8 mouse cellular contexts compared by ENCODE assay signal in genomic region chr3:27904659-27905330, GRCm38 (mm10). TPM values are rescaled to one million over a fixed set of nuclear protein-coding genes. Genes with fewer than 3 reads are reported as not detected.
DNase-seq lines count a peak whose midpoint lies in the region; ATAC-seq and TF ChIP-seq lines count a peak whose summit lies in the region.

No protein-coding gene starts in this region.

- H3K4me1 ChIP-seq in midbrain, embryonic 14.5 days (ENCODE audit: control insufficient read depth, insufficient read depth, low read length), result 0 out of 2 replicates have a peak, but pooled peaks cover 4% of the 10 kb centered on the region
- no peaks in the 10 kb centered on the region for H3K4me1 ChIP-seq in midbrain, embryonic 10.5 days
- H3K4me1 ChIP-seq in heart, embryonic 11.5 days (ENCODE audit: control insufficient read depth, insufficient read depth, low read length), result peaks cover 13% of the 10 kb centered on the region
- 0 out of 2 replicates have a peak, but pooled peaks cover 3% of the 10 kb centered on the region for H3K4me1 ChIP-seq in midbrain, embryonic 15.5 days

- no peak overlapping the region for H3K4me2 ChIP-seq in midbrain, embryonic 14.5 days (ENCODE audit: low read length)
- H3K4me2 ChIP-seq in heart, embryonic 11.5 days, result peak overlapping the region; percentile 19; the same call in 1 of the 2 replicates
- no peak overlapping the region for H3K4me2 ChIP-seq in myocyte (ENCODE audit: low read depth)
- no peak overlapping the region for H3K4me2 ChIP-seq in midbrain, embryonic 15.5 days

- TF ChIP-seq POLR2A in myocyte (IDR thresholded peaks at IDR 0.05; ENCODE audit: insufficient read length, low read depth), result no peak

- ATAC-seq in midbrain, embryonic 14.5 days (ENCODE audit: low FRiP score, low TSS enrichment), result no peak
- ATAC-seq in heart, embryonic 11.5 days (replicated peaks; ENCODE audit: insufficient number of reproducible peaks, low FRiP score, low TSS enrichment), result 0 out of 2 replicates have a peak, but pooled peaks have one; percentile 16
- no peak for ATAC-seq in midbrain, embryonic 15.5 days (replicated peaks)

- no peaks in the 10 kb centered on the region for H3K79me2 ChIP-seq in myocyte (ENCODE audit: control insufficient read depth, insufficient read depth)

- H3K9ac ChIP-seq in midbrain, embryonic 14.5 days (replicated peaks; ENCODE audit: low read length), result no peak overlapping the region
- H3K9ac ChIP-seq in heart, embryonic 11.5 days (ENCODE audit: low read depth, low read length), result no peak overlapping the region
- no peak overlapping the region for H3K9ac ChIP-seq in midbrain, embryonic 15.5 days

- H3K27ac ChIP-seq in midbrain, embryonic 14.5 days (replicated peaks; ENCODE audit: low read depth, low read length), result no peak overlapping the region
- no peak overlapping the region for H3K27ac ChIP-seq in midbrain, embryonic 10.5 days (replicated peaks)
- H3K27ac ChIP-seq in heart, embryonic 11.5 days (ENCODE audit: low read depth, low read length), result peak overlapping the region; percentile 80
- no peak overlapping the region for H3K27ac ChIP-seq in midbrain, embryonic 15.5 days

- H3K27me3 ChIP-seq in midbrain, embryonic 14.5 days (ENCODE audit: control insufficient read depth, insufficient read depth, low read length), result no peaks in the 10 kb centered on the region
- no peaks in the 10 kb centered on the region for H3K27me3 ChIP-seq in midbrain, embryonic 10.5 days (ENCODE audit: low read depth, poor library complexity, severe bottlenecking)
- H3K27me3 ChIP-seq in heart, embryonic 11.5 days (ENCODE audit: control insufficient read depth, insufficient read depth, low read length), result no peaks in the 10 kb centered on the region
- H3K27me3 ChIP-seq in myocyte (ENCODE audit: control insufficient read depth, insufficient read depth, insufficient read length), result no peaks in the 10 kb centered on the region
- no peaks in the 10 kb centered on the region for H3K27me3 ChIP-seq in midbrain, embryonic 15.5 days (replicated peaks)

- WGBS in midbrain, embryonic 14.5 days, result 45% methylated on average over 13 of the region's 13 CpGs
- WGBS in midbrain, embryonic 10.5 days, result 66% methylated on average over 13 of the region's 13 CpGs
- WGBS in heart, embryonic 11.5 days (ENCODE audit: insufficient replicate concordance), result 23% methylated on average over 13 of the region's 13 CpGs
- 50% methylated on average over 13 of the region's 13 CpGs for WGBS in midbrain, embryonic 15.5 days

- peaks cover 4% of the 10 kb centered on the region; the same call in 1 of the 2 replicates for H3K9me3 ChIP-seq in midbrain, embryonic 14.5 days (ENCODE audit: control insufficient read depth, low read length)
- no peaks in the 10 kb centered on the region for H3K9me3 ChIP-seq in midbrain, embryonic 10.5 days (replicated peaks)
- H3K9me3 ChIP-seq in heart, embryonic 11.5 days (replicated peaks; ENCODE audit: control insufficient read depth, low read length), result peaks cover 6% of the 10 kb centered on the region; the same call in 1 of the 2 replicates
- no peaks in the 10 kb centered on the region for H3K9me3 ChIP-seq in midbrain, embryonic 15.5 days

- no peaks in the 10 kb centered on the region for H3K36me3 ChIP-seq in midbrain, embryonic 14.5 days (ENCODE audit: control insufficient read depth, insufficient read depth, low read length)
- no peaks in the 10 kb centered on the region for H3K36me3 ChIP-seq in midbrain, embryonic 10.5 days
- H3K36me3 ChIP-seq in heart, embryonic 11.5 days (ENCODE audit: control insufficient read depth, insufficient read depth, low read length), result no peaks in the 10 kb centered on the region
- H3K36me3 ChIP-seq in myocyte (ENCODE audit: control insufficient read depth, insufficient read depth), result no peaks in the 10 kb centered on the region
- no peaks in the 10 kb centered on the region for H3K36me3 ChIP-seq in midbrain, embryonic 15.5 days (replicated peaks)

- H3K4me3 ChIP-seq in midbrain, embryonic 14.5 days (replicated peaks; ENCODE audit: low read depth, low read length), result no peak overlapping the region
- no peak overlapping the region for H3K4me3 ChIP-seq in midbrain, embryonic 10.5 days
- H3K4me3 ChIP-seq in heart, embryonic 11.5 days (ENCODE audit: low read depth, low read length), result no peak overlapping the region
- no peak overlapping the region for H3K4me3 ChIP-seq in myocyte
- no peak overlapping the region for H3K4me3 ChIP-seq in midbrain, embryonic 15.5 days

- DNase-seq in midbrain, embryonic 14.5 days, result peak; percentile 17
- no peak for DNase-seq in midbrain, embryonic 10.5 days (ENCODE audit: low spot score)
- peak; percentile 12 for DNase-seq in kidney, postnatal 14 days
- DNase-seq in frontal cortex, postnatal 10 days (ENCODE audit: low spot score in 2 of 2), result no peak
- no peak for DNase-seq in spleen, postnatal 36 days (ENCODE audit: low spot score in 2 of 2)

- H3ac ChIP-seq in myocyte (ENCODE audit: control insufficient read depth, insufficient read length), result no peak overlapping the region

TF ChIP-seq in myocyte, 11 proteins besides CTCF, POLR2A, EP300 and RAD21:
- peak in 2 of 3 experiments; percentile 28 to 66 for TF ChIP-seq MYOD1 (IDR thresholded peaks at IDR 0.05; ENCODE audit: control insufficient read depth in 1 of 3, insufficient read length in 2 of 3, low read depth in 2 of 3)
- no peak for TF ChIP-seq USF1 (IDR thresholded peaks at IDR 0.05; ENCODE audit: low read depth)
- peak in 2 of 3 experiments; percentile 41 to 67 for TF ChIP-seq MYOG (IDR thresholded peaks at IDR 0.05; ENCODE audit: control insufficient read depth in 1 of 3, insufficient read depth in 1 of 3, insufficient read length in 2 of 3, low read depth in 2 of 3)
TF ChIP-seq in myocyte: peak in this region for 2.

RNA-seq across cellular contexts. Expression of gene Tmem212, which starts 8.6 kb away (rescaled TPM):
- polyA plus RNA-seq in midbrain, embryonic 14.5 days (2014; fragmentation: Nextera tagmentation; extraction: Ambion mirVana), result not detected in 2 replicates
- polyA plus RNA-seq in midbrain, embryonic 10.5 days (2016; fragmentation: Nextera tagmentation; extraction: Ambion mirVana), result not detected in 2 replicates
- not detected in 2 replicates for polyA plus RNA-seq in heart, embryonic 11.5 days (2014; fragmentation: Nextera tagmentation; extraction: Ambion mirVana)
- polyA plus RNA-seq in myocyte (2012; fragmentation: generic; extraction: Trizol), result not detected
- polyA plus RNA-seq in midbrain, embryonic 15.5 days (2015; fragmentation: Nextera tagmentation; extraction: Ambion mirVana), result 0.25 and 0.77 TPM in 2 replicates

RNA-seq across cellular contexts. Expression of gene Pld1, which starts 33.7 kb away (rescaled TPM):
- polyA plus RNA-seq in midbrain, embryonic 14.5 days (2014; fragmentation: Nextera tagmentation; extraction: Ambion mirVana), result 2.3 and 5.4 TPM in 2 replicates
- polyA plus RNA-seq in midbrain, embryonic 10.5 days (2016; fragmentation: Nextera tagmentation; extraction: Ambion mirVana), result 2.2 and 3.2 TPM in 2 replicates
- polyA plus RNA-seq in heart, embryonic 11.5 days (2014; fragmentation: Nextera tagmentation; extraction: Ambion mirVana), result 5.9 TPM in 2 replicates
- 6.5 TPM for polyA plus RNA-seq in myocyte (2012; fragmentation: generic; extraction: Trizol)
- 3.8 and 4.0 TPM in 2 replicates for polyA plus RNA-seq in midbrain, embryonic 15.5 days (2015; fragmentation: Nextera tagmentation; extraction: Ambion mirVana)

Comparison
In these comparisons a context has a peak if more than half of its experiments do, and no peak if none do; other contexts are left out.
1. DNase-seq: peak in midbrain, embryonic 14.5 days (single experiment) and kidney, postnatal 14 days (single experiment); none in midbrain, embryonic 10.5 days (single experiment), frontal cortex, postnatal 10 days (0 of 2) and spleen, postnatal 36 days (0 of 2).